Mouse (Mus musculus) A20 (cell line): ENCODE measurements around the gene Bend3.

Experiments
- DNase-seq: peaks from one replicate; pipeline ENCODE4 v3.0.0-alpha.2; 2011; ENCODE audit warnings: low read depth, low spot score

Gene Bend3

GRCm38 (mm10) chr10:43534382-43534781 is 55.8 kb downstream of the Bend3 start:
- no peak for DNase-seq

- no peak for DNase-seq
These were observed 59.0 kb downstream of the Bend3 start for GRCm38 (mm10) chr10:43537652-43538051.

- DNase-seq, result no peak
These were observed 60.2 kb downstream of the Bend3 start for GRCm38 (mm10) chr10:43538831-43539230.

GRCm38 (mm10) chr10:43539746-43540310 is 61.2 kb downstream of the Bend3 start:
- DNase-seq, result no peak

- DNase-seq, result peak; percentile 97
These were observed 62.0 kb downstream of the Bend3 start, which contains the start of gene 1700021F05Rik for GRCm38 (mm10) chr10:43540442-43541152. Gene 1700021F05Rik (minus strand): TSS chr10:43540994.

- no peak for DNase-seq
These were observed 62.5 kb downstream of the Bend3 start for GRCm38 (mm10) chr10:43541153-43541544.

GRCm38 (mm10) chr10:43549411-43549810 is 70.8 kb downstream of the Bend3 start:
- peak; percentile 71 for DNase-seq

- DNase-seq, result no peak
These were observed 72.3 kb downstream of the Bend3 start for GRCm38 (mm10) chr10:43550923-43551322.

GRCm38 (mm10) chr10:43551388-43551787 is 72.8 kb downstream of the Bend3 start:
- no peak for DNase-seq

GRCm38 (mm10) chr10:43557630-43558165 is 79.1 kb downstream of the Bend3 start:
- DNase-seq, result peak; percentile 72

GRCm38 (mm10) chr10:43559313-43559712 is 80.7 kb downstream of the Bend3 start:
- DNase-seq, result no peak

GRCm38 (mm10) chr10:43560765-43561164 is 82.1 kb downstream of the Bend3 start:
- peak; percentile 56 for DNase-seq

GRCm38 (mm10) chr10:43561311-43561710 is 82.7 kb downstream of the Bend3 start:
- DNase-seq, result no peak
